Mouse (Mus musculus): ENCODE measurements around the gene Ramp3.

The Ramp3 gene

DNA sequence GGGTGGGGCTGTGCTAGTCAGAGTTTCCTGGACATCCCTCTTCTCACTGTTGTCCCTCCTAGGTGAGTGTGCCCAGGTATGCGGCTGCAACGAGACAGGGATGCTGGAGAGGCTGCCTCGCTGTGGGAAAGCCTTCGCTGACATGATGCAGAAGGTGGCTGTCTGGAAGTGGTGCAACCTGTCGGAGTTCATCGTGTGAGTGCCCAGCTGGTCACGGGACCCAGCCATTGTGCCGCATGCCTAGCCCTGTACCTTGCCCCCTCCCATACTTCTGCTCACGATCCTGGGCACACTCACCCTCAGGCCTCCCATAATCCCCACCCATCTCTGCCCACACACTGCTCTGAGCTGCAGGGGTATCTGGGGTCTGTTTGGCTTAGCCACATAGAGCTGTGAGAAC is 16.4 kb downstream of the Ramp3 start:
- no peak for DNase-seq

DNA sequence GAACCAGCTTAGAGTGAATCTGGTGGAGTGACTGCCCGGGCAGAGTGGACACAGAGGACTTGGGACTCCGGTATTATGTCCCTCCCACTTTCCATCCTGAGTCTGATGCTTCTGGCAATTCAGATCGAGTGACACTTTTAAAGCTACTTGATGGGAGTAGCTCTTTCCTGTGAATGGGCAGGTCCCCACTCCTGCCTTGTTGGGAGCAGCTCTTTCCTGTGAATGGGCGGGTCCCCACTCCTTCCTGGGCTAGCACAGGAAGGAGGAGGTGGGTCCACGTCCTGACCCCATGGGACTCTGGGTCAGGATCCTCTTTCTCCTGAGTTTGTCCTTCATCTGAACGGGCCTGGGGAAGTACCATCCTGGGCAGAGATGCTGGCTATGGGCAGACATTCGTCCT is 17.1 kb downstream of the Ramp3 start:
- DNase-seq = no peak

GRCm38 (mm10) chr11:6676641-6677040 is 18.3 kb downstream of the Ramp3 start:
- DNase-seq = no peak

DNA sequence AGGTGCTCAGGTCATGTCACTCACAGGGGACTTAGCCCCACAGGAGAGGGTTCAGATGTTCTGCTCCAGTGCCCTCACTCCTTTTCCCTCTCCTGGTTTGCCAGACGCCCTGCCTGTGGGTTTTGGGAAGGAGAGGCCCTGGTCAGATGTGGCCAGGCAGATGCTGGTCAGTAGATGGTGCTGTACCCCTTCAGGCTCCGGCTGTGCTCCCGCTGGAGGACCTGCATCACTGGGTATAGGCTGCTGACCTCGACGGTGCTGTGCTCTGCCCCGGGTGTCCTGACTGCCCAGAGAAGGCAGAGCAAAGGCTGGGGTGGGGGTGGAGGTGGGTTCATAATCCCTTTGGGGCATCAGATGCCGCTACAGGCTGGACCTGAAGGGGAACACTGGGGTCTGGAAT is 19.2 kb downstream of the Ramp3 start:
- DNase-seq = no peak

DNA sequence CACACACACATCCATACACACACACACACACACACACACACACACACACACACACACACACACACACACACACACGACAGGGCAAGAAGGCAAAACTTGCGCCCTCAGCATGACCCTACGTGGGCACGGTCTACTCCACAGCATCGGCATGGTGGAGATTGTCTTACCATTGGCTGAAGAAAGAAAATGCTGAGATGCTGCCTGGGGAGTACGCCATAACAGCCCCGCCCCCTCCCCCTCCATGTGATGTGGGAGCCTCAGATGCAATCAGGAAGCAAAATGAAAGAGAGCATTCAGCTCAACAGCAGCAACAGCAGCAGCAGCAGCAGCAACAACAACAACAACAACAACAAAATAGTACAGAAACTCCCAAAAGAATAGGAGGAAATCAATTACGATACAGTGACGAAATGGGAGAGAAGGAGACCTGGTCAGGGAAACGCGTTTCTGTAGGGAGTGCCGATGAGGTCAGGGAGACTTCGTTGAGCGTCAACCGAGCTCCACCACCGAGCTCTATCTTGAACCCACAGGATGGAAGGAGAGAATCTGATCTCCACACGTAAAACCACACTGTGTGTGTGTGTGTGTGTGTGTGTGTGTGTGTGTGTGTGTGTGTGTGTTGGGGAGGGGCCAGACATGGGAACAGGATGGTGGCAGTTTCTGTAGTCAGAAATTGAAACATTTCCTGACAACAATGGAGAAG is 21.5 kb downstream of the Ramp3 start:
- DNase-seq = peak; percentile 74

- peak; percentile 72 for DNase-seq
Observed at GRCm38 (mm10) chr11:6680397-6680818, 22.1 kb downstream of the Ramp3 start.

DNA sequence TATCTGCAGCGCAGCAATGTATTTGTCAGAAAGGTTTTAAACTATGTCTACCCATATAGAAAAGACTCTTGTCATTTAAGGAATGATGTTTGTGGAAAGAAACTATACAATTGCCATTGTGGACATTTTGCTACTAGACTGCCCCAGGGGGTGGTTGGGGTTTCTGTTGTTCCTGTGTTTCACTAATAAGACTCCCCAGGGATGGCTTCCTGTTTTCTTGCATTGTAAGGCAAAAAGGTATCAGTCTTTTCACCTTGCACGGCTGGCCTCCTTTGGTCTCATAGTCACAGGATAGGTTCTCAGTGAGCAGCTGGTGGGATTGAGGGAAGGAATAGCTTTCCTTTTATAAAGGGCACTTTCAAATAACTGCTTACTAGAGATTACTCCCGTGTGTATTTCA is 26.4 kb downstream of the Ramp3 start:
- no peak for DNase-seq

GRCm38 (mm10) chr11:6688888-6689287 is 30.6 kb downstream of the Ramp3 start:
- no peak for DNase-seq

DNA sequence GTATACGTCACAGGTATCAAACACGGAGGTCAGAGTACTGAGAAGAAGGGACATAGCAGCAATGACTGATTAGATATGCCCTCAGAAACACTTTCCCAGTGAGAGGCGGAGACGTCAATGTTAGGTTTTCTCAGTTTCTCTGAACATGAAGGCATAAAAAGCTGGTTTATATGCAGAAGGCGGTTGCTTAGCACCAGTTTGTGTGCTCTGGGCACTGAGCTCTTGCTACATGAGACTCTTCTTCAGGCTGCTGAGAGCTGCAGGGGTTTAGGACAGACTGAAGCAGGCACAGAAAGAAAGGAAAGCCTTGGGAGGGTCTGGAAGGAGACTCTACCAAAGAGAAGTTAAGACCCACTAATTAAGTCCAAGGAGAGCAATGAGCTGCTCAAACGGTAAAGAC is 34.0 kb downstream of the Ramp3 start:
- no peak for DNase-seq

DNA sequence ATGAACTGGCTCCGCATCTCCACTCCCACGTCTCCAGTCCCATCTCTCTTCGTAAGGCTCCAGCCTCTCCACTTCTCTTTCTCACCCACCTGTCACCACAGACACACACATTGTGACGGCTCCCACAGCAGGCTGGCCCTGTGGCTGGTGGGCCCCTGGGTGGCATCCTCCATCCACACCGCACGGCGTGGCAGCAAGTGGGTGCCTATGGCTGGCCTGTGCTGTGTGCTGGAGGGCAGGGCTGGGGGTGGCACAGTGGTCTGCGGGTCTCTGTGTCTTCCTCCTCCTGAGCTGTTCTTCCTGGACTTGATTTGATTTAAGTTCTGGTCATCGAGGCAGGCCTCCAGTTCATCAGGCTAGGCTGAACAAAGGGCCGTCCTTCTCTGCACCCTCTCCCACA is 35.8 kb downstream of the Ramp3 start:
- DNase-seq = no peak

DNA sequence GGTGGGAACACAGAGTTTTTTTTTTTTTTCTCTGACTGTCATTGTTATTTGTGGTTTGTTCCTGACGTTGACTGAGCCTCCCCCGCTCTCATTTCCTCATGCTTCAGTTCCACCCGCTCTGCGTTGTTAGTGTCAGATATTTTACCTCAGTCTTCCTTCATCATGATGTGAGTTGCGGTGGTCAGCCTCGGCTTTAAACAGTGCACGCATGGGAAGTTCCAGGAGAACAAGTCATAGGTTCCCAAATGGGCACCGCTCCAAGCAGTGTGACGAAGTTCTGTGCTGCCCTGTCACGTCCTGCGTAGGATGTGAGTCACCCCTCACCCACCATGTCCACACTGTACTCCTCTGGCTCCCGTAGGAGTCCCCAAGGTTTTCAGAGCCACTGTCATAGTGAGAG is 36.9 kb downstream of the Ramp3 start:
- peak; percentile 50 for DNase-seq

- no peak for DNase-seq
Observed at GRCm38 (mm10) chr11:6696551-6696950, 38.2 kb downstream of the Ramp3 start.

DNA sequence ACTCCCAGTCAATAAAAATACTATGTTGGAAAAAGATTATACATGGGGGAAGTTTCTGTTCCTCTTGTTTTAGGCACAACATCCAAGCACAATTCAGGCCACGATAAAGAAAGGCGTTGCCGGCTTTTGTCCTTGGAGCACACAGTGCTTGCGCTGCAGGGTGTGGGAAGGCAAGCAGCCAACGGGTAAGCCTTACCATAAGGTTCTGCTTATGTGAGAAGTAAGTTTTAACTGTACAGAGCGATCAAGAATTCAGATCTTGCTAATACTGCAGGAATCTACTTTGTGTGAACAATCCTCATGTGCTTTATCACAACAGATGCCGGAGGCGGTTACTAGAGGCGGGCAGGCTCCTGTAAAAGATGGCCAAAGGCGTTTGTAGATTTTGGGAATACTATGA is 39.4 kb downstream of the Ramp3 start:
- no peak for DNase-seq

GRCm38 (mm10) chr11:6698281-6698680 is 40.0 kb downstream of the Ramp3 start:
- no peak for DNase-seq

- DNase-seq = no peak
Observed at GRCm38 (mm10) chr11:6702258-6702657, 43.9 kb downstream of the Ramp3 start.

DNA sequence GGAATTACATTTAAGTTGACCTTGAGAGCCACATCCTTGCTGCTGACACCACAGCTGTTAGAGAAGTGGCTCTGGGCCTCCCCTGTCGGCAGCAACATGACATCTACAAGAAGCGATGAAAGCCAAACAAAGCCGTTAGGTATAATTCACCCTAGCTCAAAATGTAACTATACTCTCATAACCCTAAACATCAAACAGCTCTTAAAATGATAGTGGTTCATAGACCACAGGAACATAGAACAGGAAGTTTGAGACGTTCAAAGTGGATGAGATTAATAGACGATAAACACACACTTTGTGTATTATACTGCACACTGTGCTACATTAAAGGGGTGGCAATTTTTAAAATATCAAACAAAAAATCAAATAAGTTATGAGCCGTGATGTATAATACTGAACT is 46.5 kb downstream of the Ramp3 start:
- no peak for DNase-seq

DNA sequence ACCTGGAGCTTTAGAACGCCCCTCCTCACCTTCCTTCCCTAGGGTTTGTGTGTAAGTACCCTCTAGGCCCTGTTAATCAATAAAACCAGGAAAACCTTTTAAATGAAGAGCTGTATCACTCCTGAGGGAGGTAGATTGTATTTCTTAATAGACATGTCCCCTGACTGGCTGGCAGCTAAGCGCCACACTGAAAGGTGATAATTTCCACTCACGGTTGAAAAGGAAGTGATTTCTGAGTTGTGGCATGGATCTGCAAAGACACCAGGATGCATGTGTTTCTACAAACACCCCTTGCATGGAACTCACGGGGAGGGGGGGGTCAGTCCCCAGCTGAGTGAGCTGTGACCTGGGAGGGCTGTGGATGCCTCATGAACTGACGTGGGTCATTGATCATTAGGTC is 47.2 kb downstream of the Ramp3 start:
- no peak for DNase-seq

GRCm38 (mm10) chr11:6706796-6707195 is 48.5 kb downstream of the Ramp3 start:
- DNase-seq = no peak

GRCm38 (mm10) chr11:6708437-6708836 is 50.1 kb downstream of the Ramp3 start:
- no peak for DNase-seq

- no peak for DNase-seq
Observed at GRCm38 (mm10) chr11:6710409-6710808, 52.1 kb downstream of the Ramp3 start.

- DNase-seq = no peak
Observed at GRCm38 (mm10) chr11:6720746-6721145, 62.4 kb downstream of the Ramp3 start.

- DNase-seq = no peak
Observed at GRCm38 (mm10) chr11:6726921-6727320, 68.6 kb downstream of the Ramp3 start.
